Mouse (Mus musculus) midbrain, embryonic 11.5 days (tissue): ENCODE results near the gene Atp8b4. TPM values are rescaled to one million over a fixed set of nuclear protein-coding genes. Genes with fewer than 3 reads are reported as not detected.
"Not testable (repeated sequence)": the region's sequence is repeated elsewhere in the genome, so short reads cannot be mapped to it uniquely, and the experiment has no call there.

Source experiments
- ATAC-seq: fragments of 200-750 bp; cut with Nextera tagmentation; 2 replicates; pipeline ENCODE4 v1.8.0; 2017; ENCODE audit warnings: moderate TSS enrichment, moderate library complexity; ENCODE audit not compliant: low FRiP score
- DNase-seq: peaks from one replicate; pipeline ENCODE4 v3.0.0; 2015; ENCODE audit warnings: low spot score; ENCODE audit errors: missing footprints
- H3K27ac ChIP-seq: fragments of 300-500 bp; sonication (generic); 2 replicates; pipeline ENCODE4 v1.5.1; 2014; ENCODE audit warnings: low read depth, low read length
- H3K27me3 ChIP-seq: fragments of 300-500 bp; sonication (generic); 2 replicates; pipeline ENCODE4 v1.6.1; 2014; ENCODE audit warnings: mild to moderate bottlenecking, low read length, moderate library complexity, mixed read lengths; ENCODE audit not compliant: control insufficient read depth, insufficient read depth
- H3K36me3 ChIP-seq: fragments of 300-500 bp; sonication (generic); 2 replicates; pipeline ENCODE4 v1.6.1; 2014; ENCODE audit warnings: mild to moderate bottlenecking, low read length, moderate library complexity, mixed read lengths; ENCODE audit not compliant: control insufficient read depth, insufficient read depth
- H3K4me1 ChIP-seq: fragments of 300-500 bp; sonication (generic); 2 replicates; pipeline ENCODE4 v1.6.1; 2014; ENCODE audit warnings: low read length; ENCODE audit not compliant: control insufficient read depth, insufficient read depth
- H3K4me2 ChIP-seq: fragments of 300-500 bp; sonication (generic); 2 replicates; pipeline ENCODE4 v1.6.1; 2014; ENCODE audit warnings: mild to moderate bottlenecking, moderate library complexity
- H3K4me3 ChIP-seq: fragments of 300-500 bp; sonication (generic); 2 replicates; pipeline ENCODE4 v1.5.1; 2014; ENCODE audit warnings: low read depth, low read length
- H3K9ac ChIP-seq: fragments of 300-500 bp; sonication (generic); 2 replicates; pipeline ENCODE4 v1.6.1; 2014; ENCODE audit warnings: low read length
- H3K9me3 ChIP-seq: fragments of 300-500 bp; sonication (generic); 2 replicates; pipeline ENCODE4 v1.6.1; 2016; ENCODE audit warnings: low read length; ENCODE audit not compliant: control insufficient read depth
- WGBS: fragments of 180-500 bp; shearing (Covaris S2); extraction: QIAGEN DNeasy Blood & Tissue Kit; methylation state at CpG from one replicate; pipeline ENCODE4 v1.1.7; 2014; 5-methylcytosine and 5-hydroxymethylcytosine counted together
- polyA plus RNA-seq: library from polyadenylated mRNA; unstranded; fragments of >200 nt; fragmentation: Nextera tagmentation; extraction: Ambion mirVana; gene quantifications from 2 replicates; pipeline ENCODE4 v1.2.1, GENCODE M21; 2014

The Atp8b4 gene
- polyA plus RNA-seq, 1 experiment from 2014 or later, result 0.07 TPM

- Histone ChIP-seq H3K36me3 (no peaks in the 10 kb centered on the region), H3K4me3 (no peak overlapping the region), H3K4me2 (no peak overlapping the region), H3K9ac (no peak overlapping the region), H3K9me3 (no peaks in the 10 kb centered on the region), H3K27ac (no peak overlapping the region), H3K4me1 (no peaks in the 10 kb centered on the region), H3K27me3 (no peaks in the 10 kb centered on the region)
- ATAC-seq, result no peak
- 77% methylated on average over 2 of the region's 2 CpGs for WGBS
- DNase-seq, result no peak
Measured at GRCm38 (mm10) chr2:126524271-126524670, 23.8 kb upstream of the Atp8b4 start.

GRCm38 (mm10) chr2:126523101-126523745 lies 22.7 kb upstream of the Atp8b4 start:
- H3K9ac ChIP-seq, ATAC-seq, H3K36me3 ChIP-seq, H3K4me3 ChIP-seq, H3K4me1 ChIP-seq, H3K9me3 ChIP-seq, H3K27ac ChIP-seq, DNase-seq, H3K4me2 ChIP-seq, H3K27me3 ChIP-seq: not testable (repeated sequence)
- 69% methylated on average over 5 of the region's 5 CpGs for WGBS

GRCm38 (mm10) chr2:126522056-126522455 lies 21.6 kb upstream of the Atp8b4 start:
- no peaks in the 10 kb centered on the region for H3K9me3 ChIP-seq
- no peaks in the 10 kb centered on the region for H3K4me1 ChIP-seq
- H3K9ac ChIP-seq, result no peak overlapping the region
- 81% methylated on average over 8 of the region's 8 CpGs for WGBS
- no peak overlapping the region for H3K27ac ChIP-seq
- no peaks in the 10 kb centered on the region for H3K27me3 ChIP-seq
- H3K36me3 ChIP-seq, result no peaks in the 10 kb centered on the region
- H3K4me3 ChIP-seq, result no peak overlapping the region
- DNase-seq (no peak), ATAC-seq (no peak)
- H3K4me2 ChIP-seq, result no peak overlapping the region

DNA sequence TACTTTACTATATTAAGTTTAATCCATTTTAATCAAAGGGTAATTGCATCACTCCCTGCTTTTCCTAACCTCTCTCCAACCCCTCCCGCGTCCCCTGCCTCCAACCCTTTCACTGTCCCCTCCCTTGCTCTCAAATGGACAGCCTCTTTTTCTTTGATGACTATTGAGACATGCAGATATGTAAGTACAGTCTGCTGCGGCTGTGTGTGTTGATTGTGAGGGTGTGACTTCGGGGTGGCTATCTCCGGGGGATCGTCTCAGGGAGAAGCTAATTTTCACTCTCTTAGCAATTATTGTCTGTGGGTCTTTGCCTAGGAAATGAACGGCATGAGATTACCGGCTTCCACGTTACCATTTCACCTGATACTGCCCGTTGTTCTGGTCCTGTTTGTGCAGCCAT lies 21.0 kb upstream of the Atp8b4 start:
- Histone ChIP-seq H3K27me3 (no peaks in the 10 kb centered on the region), H3K4me2 (no peak overlapping the region), H3K9ac (no peak overlapping the region), H3K9me3 (no peaks in the 10 kb centered on the region), H3K4me3 (no peak overlapping the region), H3K36me3 (no peaks in the 10 kb centered on the region), H3K27ac (no peak overlapping the region), H3K4me1 (no peaks in the 10 kb centered on the region)
- DNase-seq (no peak), ATAC-seq (no peak)
- 78% methylated on average over 10 of the region's 10 CpGs for WGBS

- H3K4me2 ChIP-seq, result no peak overlapping the region
- DNase-seq (peak; percentile 87), ATAC-seq (0 out of 2 replicates have a peak, but pooled peaks have one; percentile 50)
- no peaks in the 10 kb centered on the region for H3K4me1 ChIP-seq
- no peaks in the 10 kb centered on the region for H3K9me3 ChIP-seq
- H3K36me3 ChIP-seq, result no peaks in the 10 kb centered on the region
- H3K27me3 ChIP-seq, result no peaks in the 10 kb centered on the region
- no peak overlapping the region for H3K9ac ChIP-seq
- H3K4me3 ChIP-seq, result no peak overlapping the region
- no peak overlapping the region for H3K27ac ChIP-seq
- WGBS, result 16% methylated on average over 7 of the region's 7 CpGs
Measured at GRCm38 (mm10) chr2:126520828-126521227, 20.4 kb upstream of the Atp8b4 start.

DNA sequence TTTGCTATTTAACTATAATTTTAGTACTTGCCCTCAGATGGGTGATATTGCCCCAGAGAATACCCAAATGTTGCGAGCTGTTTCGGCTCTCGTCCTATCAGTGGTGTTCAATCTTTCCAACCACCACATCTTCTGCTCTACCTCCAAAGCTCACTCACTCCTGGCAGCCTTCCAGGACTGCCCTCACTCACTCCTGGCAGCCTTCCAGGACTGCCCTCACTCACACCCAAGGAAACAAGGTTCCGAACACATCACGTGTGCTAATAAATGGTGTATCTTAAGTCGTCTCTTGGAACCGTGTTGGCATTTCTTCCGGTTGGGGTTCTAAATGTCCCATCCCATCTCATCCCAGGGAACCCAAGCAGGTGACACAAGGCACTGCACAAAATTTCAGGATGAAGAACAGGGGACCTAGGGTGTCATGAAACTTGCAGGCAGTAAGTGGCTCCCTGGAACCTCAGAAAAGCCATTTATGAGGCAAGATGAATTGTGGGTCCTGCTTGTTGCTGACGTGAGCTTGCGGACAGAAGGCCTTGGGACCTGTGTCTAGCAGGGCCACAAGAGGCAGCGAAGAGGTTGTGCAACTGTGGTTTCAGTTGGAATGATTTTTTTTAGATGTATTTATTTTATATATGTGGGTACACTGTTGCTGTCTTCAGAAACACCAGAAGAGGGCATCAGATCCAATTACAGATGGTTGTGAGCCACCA lies 19.6 kb upstream of the Atp8b4 start:
- DNase-seq, result no peak
- no peak overlapping the region for H3K4me2 ChIP-seq
- no peak overlapping the region for H3K4me3 ChIP-seq
- 90% methylated on average over 11 of the region's 11 CpGs for WGBS
- no peak overlapping the region for H3K9ac ChIP-seq
- H3K36me3 ChIP-seq, result no peaks in the 10 kb centered on the region
- H3K9me3 ChIP-seq, result no peaks in the 10 kb centered on the region
- no peaks in the 10 kb centered on the region for H3K4me1 ChIP-seq
- ATAC-seq, result no peak
- no peaks in the 10 kb centered on the region for H3K27me3 ChIP-seq
- H3K27ac ChIP-seq, result no peak overlapping the region

GRCm38 (mm10) chr2:126515069-126515826 lies 14.8 kb upstream of the Atp8b4 start:
- WGBS, result 79% methylated on average over 6 of the region's 6 CpGs

DNA sequence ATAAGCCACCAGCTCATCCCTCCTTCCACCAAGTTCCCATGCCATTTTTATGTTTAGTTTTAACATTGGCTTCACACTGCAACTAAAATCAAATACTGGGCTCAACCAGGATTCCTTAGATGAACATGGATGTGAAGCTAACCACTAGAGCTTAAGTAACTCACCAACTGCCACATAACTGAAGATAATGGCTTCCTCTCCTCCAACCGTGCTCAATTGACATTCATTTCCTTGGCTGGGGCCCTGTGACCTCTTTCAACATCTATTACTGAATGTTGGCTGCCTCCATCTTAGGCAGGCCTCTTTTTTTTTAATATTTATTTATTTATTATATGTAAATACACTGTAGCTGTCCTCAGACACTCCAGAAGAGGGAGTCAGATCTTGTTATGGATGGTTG lies 7.8 kb upstream of the Atp8b4 start:
- DNase-seq (no peak), ATAC-seq (no peak)
- no peaks in the 10 kb centered on the region for H3K36me3 ChIP-seq
- H3K4me3 ChIP-seq, result no peak overlapping the region
- no peak overlapping the region for H3K27ac ChIP-seq
- no peak overlapping the region for H3K9ac ChIP-seq
- whole genome bisulfite sequencing, result 71% methylated on average over 1 of the region's 1 CpGs
- H3K27me3 ChIP-seq, result no peaks in the 10 kb centered on the region
- no peaks in the 10 kb centered on the region for H3K9me3 ChIP-seq
- H3K4me2 ChIP-seq, result no peak overlapping the region
- no peaks in the 10 kb centered on the region for H3K4me1 ChIP-seq

More at GRCm38 (mm10) chr2:126515069-126515826, 14.8 kb upstream of the Atp8b4 start:
- no peak overlapping the region for H3K4me2 ChIP-seq
- ATAC-seq (no peak), DNase-seq (no peak)
- H3K4me1 ChIP-seq, result no peaks in the 10 kb centered on the region
- H3K4me3 ChIP-seq, result no peak overlapping the region
- H3K9me3 ChIP-seq, result no peaks in the 10 kb centered on the region
- no peaks in the 10 kb centered on the region for H3K36me3 ChIP-seq
- H3K9ac ChIP-seq, result no peak overlapping the region
- H3K27ac ChIP-seq, result no peak overlapping the region
- H3K27me3 ChIP-seq, result no peaks in the 10 kb centered on the region

- H3K4me1 ChIP-seq, result no peaks in the 10 kb centered on the region
- H3K9ac ChIP-seq, result no peak overlapping the region
- WGBS, result 93% methylated on average over 5 of the region's 5 CpGs
Measured at GRCm38 (mm10) chr2:126507477-126507876, 7.0 kb upstream of the Atp8b4 start.

More at GRCm38 (mm10) chr2:126507477-126507876, 7.0 kb upstream of the Atp8b4 start:
- no peak overlapping the region for H3K4me2 ChIP-seq
- no peaks in the 10 kb centered on the region for H3K9me3 ChIP-seq
- DNase-seq (no peak), ATAC-seq (no peak)
- no peak overlapping the region for H3K27ac ChIP-seq
- no peaks in the 10 kb centered on the region for H3K27me3 ChIP-seq
- H3K4me3 ChIP-seq, result no peak overlapping the region
- H3K36me3 ChIP-seq, result no peaks in the 10 kb centered on the region
